Mouse (Mus musculus) spleen, postnatal 4 days (tissue): ENCODE data around the gene Ak1.

Experiments used
- DNase-seq, 2 experiments: peaks; one replicate each; pipeline ENCODE4 v3.0.0; 2022; ENCODE audit warnings: low spot score in 2 of 2

Gene Ak1

GRCm38 (mm10) chr2:32628044-32628550 lies 6.5 kb downstream of the Ak1 start:
- no peak for DNase-seq

- DNase-seq, result no peak
Measured at GRCm38 (mm10) chr2:32628729-32629128, 7.2 kb downstream of the Ak1 start.

- no peak for DNase-seq
Measured at GRCm38 (mm10) chr2:32629276-32629976, 7.9 kb downstream of the Ak1 start.

- DNase-seq, result no peak
Measured at GRCm38 (mm10) chr2:32630036-32630435, 8.5 kb downstream of the Ak1 start.

- DNase-seq, result no peak
Measured at GRCm38 (mm10) chr2:32631046-32631445, 9.5 kb downstream of the Ak1 start.

- DNase-seq, result peak; percentile 81 to 91
Measured at GRCm38 (mm10) chr2:32631737-32632394, 10.3 kb downstream of the Ak1 start.

- no peak for DNase-seq
Measured at GRCm38 (mm10) chr2:32633660-32634059, 12.1 kb downstream of the Ak1 start.

- DNase-seq, result no peak
Measured at GRCm38 (mm10) chr2:32634277-32635105, 12.9 kb downstream of the Ak1 start.

GRCm38 (mm10) chr2:32636617-32637016 lies 15.1 kb downstream of the Ak1 start:
- no peak for DNase-seq

GRCm38 (mm10) chr2:32637778-32638281 lies 16.3 kb downstream of the Ak1 start:
- DNase-seq, result peak; percentile 73 to 79

GRCm38 (mm10) chr2:32639632-32640031 lies 18.1 kb downstream of the Ak1 start:
- DNase-seq, result no peak

GRCm38 (mm10) chr2:32640550-32641051 lies 19.0 kb downstream of the Ak1 start:
- DNase-seq, result no peak

- no peak for DNase-seq
Measured at GRCm38 (mm10) chr2:32641810-32642209, 20.3 kb downstream of the Ak1 start.

GRCm38 (mm10) chr2:32642813-32643212 lies 21.3 kb downstream of the Ak1 start:
- no peak for DNase-seq

GRCm38 (mm10) chr2:32644083-32644482 lies 22.5 kb downstream of the Ak1 start:
- DNase-seq, result no peak

- no peak for DNase-seq
Measured at GRCm38 (mm10) chr2:32644799-32645475, 23.4 kb downstream of the Ak1 start.

GRCm38 (mm10) chr2:32645647-32646046 lies 24.1 kb downstream of the Ak1 start:
- no peak for DNase-seq

- DNase-seq, result peak in 1 of 2 experiments; percentile 47
Measured at GRCm38 (mm10) chr2:32646379-32647056, 25.0 kb downstream of the Ak1 start, which contains the start of gene Eng. Gene Eng, plus strand, starts transcription at chr2:32646595.

- no peak for DNase-seq
Measured at GRCm38 (mm10) chr2:32647366-32647765, 25.8 kb downstream of the Ak1 start.

- no peak for DNase-seq
Measured at GRCm38 (mm10) chr2:32653764-32654163, 32.2 kb downstream of the Ak1 start.
